Mouse (Mus musculus): ENCODE results near the gene Ccdc146. TPM values are rescaled to one million over a fixed set of nuclear protein-coding genes. Genes with fewer than 3 reads are reported as not detected.
A peak's percentile ranks its signal among the peaks of the same experiment; 100 is the strongest.

Gene Ccdc146
- polyA plus RNA-seq, 1 experiment from 2014 or later = 0.36 TPM

- Histone ChIP-seq H3K27me3 (ENCODE audit: control insufficient read depth, insufficient read depth, low read length) (no peaks in the 10 kb centered on the region), H3K4me2 (ENCODE audit: low read depth, low read length, severe bottlenecking) (no peak overlapping the region), H3K4me1 (replicated peaks; ENCODE audit: control insufficient read depth, insufficient read depth, low read length) (no peaks in the 10 kb centered on the region), H3K4me3 (ENCODE audit: low read depth, low read length) (no peak overlapping the region), H3K9ac (ENCODE audit: low read length) (no peak overlapping the region), H3K27ac (ENCODE audit: low read depth, low read length) (no peak overlapping the region), H3K9me3 (ENCODE audit: control insufficient read depth, low read length) (no peaks in the 10 kb centered on the region), H3K36me3 (ENCODE audit: control insufficient read depth, insufficient read depth, low read length) (no peaks in the 10 kb centered on the region)
- ATAC-seq (replicated peaks; ENCODE audit: low FRiP score) (0 out of 2 replicates have a peak, but pooled peaks have one; percentile 18), DNase-seq (ENCODE audit: low spot score) (no peak)
- 50% methylated on average over 14 of the region's 14 CpGs for WGBS
Measured at GRCm38 (mm10) chr5:21383392-21384251, 40.9 kb downstream of the Ccdc146 start.

GRCm38 (mm10) chr5:21382678-21383077 lies 41.8 kb downstream of the Ccdc146 start:
- ATAC-seq (replicated peaks; ENCODE audit: low FRiP score) = no peak
- Histone ChIP-seq H3K27ac (ENCODE audit: low read depth, low read length) (no peak overlapping the region), H3K4me1 (replicated peaks; ENCODE audit: control insufficient read depth, insufficient read depth, low read length) (no peaks in the 10 kb centered on the region), H3K27me3 (ENCODE audit: control insufficient read depth, insufficient read depth, low read length) (no peaks in the 10 kb centered on the region), H3K9me3 (ENCODE audit: control insufficient read depth, low read length) (no peaks in the 10 kb centered on the region), H3K9ac (ENCODE audit: low read length) (no peak overlapping the region), H3K4me3 (ENCODE audit: low read depth, low read length) (no peak overlapping the region), H3K36me3 (ENCODE audit: control insufficient read depth, insufficient read depth, low read length) (no peaks in the 10 kb centered on the region), H3K4me2 (ENCODE audit: low read depth, low read length, severe bottlenecking) (no peak overlapping the region)
- DNase-seq (ENCODE audit: low spot score) = no peak
- WGBS = 77% methylated on average over 6 of the region's 6 CpGs

- WGBS = 79% methylated on average over 6 of the region's 6 CpGs
- Histone ChIP-seq H3K4me3 (ENCODE audit: low read depth, low read length) (no peak overlapping the region), H3K4me2 (ENCODE audit: low read depth, low read length, severe bottlenecking) (no peak overlapping the region), H3K9ac (ENCODE audit: low read length) (no peak overlapping the region), H3K4me1 (replicated peaks; ENCODE audit: control insufficient read depth, insufficient read depth, low read length) (no peaks in the 10 kb centered on the region), H3K27ac (ENCODE audit: low read depth, low read length) (no peak overlapping the region), H3K9me3 (ENCODE audit: control insufficient read depth, low read length) (no peaks in the 10 kb centered on the region), H3K27me3 (ENCODE audit: control insufficient read depth, insufficient read depth, low read length) (no peaks in the 10 kb centered on the region), H3K36me3 (ENCODE audit: control insufficient read depth, insufficient read depth, low read length) (no peaks in the 10 kb centered on the region)
- DNase-seq (ENCODE audit: low spot score) (no peak), ATAC-seq (replicated peaks; ENCODE audit: low FRiP score) (no peak)
Measured at GRCm38 (mm10) chr5:21381986-21382385, 42.5 kb downstream of the Ccdc146 start.

- ATAC-seq (replicated peaks; ENCODE audit: low FRiP score) = no peak
- Histone ChIP-seq H3K4me1 (replicated peaks; ENCODE audit: control insufficient read depth, insufficient read depth, low read length) (no peaks in the 10 kb centered on the region), H3K4me2 (ENCODE audit: low read depth, low read length, severe bottlenecking) (no peak overlapping the region), H3K4me3 (ENCODE audit: low read depth, low read length) (no peak overlapping the region), H3K9ac (ENCODE audit: low read length) (no peak overlapping the region), H3K9me3 (ENCODE audit: control insufficient read depth, low read length) (no peaks in the 10 kb centered on the region), H3K36me3 (ENCODE audit: control insufficient read depth, insufficient read depth, low read length) (no peaks in the 10 kb centered on the region), H3K27me3 (ENCODE audit: control insufficient read depth, insufficient read depth, low read length) (no peaks in the 10 kb centered on the region), H3K27ac (ENCODE audit: low read depth, low read length) (no peak overlapping the region)
- no peak for DNase-seq (ENCODE audit: low spot score)
- WGBS = 73% methylated on average over 2 of the region's 2 CpGs
Measured at GRCm38 (mm10) chr5:21378397-21378796, 46.1 kb downstream of the Ccdc146 start.

GRCm38 (mm10) chr5:21376935-21377334 lies 47.5 kb downstream of the Ccdc146 start:
- H3K27ac ChIP-seq (ENCODE audit: low read depth, low read length) = no peak overlapping the region
- ATAC-seq (replicated peaks; ENCODE audit: low FRiP score) = no peak
- H3K9me3 ChIP-seq (ENCODE audit: control insufficient read depth, low read length) = no peaks in the 10 kb centered on the region
- no peaks in the 10 kb centered on the region for H3K27me3 ChIP-seq (ENCODE audit: control insufficient read depth, insufficient read depth, low read length)
- no peak overlapping the region for H3K4me2 ChIP-seq (ENCODE audit: low read depth, low read length, severe bottlenecking)
- WGBS = 76% methylated on average over 4 of the region's 4 CpGs
- H3K36me3 ChIP-seq (ENCODE audit: control insufficient read depth, insufficient read depth, low read length) = no peaks in the 10 kb centered on the region
- H3K9ac ChIP-seq (ENCODE audit: low read length) = no peak overlapping the region
- H3K4me3 ChIP-seq (ENCODE audit: low read depth, low read length) = no peak overlapping the region
- no peaks in the 10 kb centered on the region for H3K4me1 ChIP-seq (replicated peaks; ENCODE audit: control insufficient read depth, insufficient read depth, low read length)
- no peak for DNase-seq (ENCODE audit: low spot score)

GRCm38 (mm10) chr5:21373180-21373518 lies 51.3 kb downstream of the Ccdc146 start:
- H3K36me3 ChIP-seq (ENCODE audit: control insufficient read depth, insufficient read depth, low read length) = no peaks in the 10 kb centered on the region
- peak overlapping the region; percentile 69; the same call in 1 of the 2 replicates for H3K9ac ChIP-seq (ENCODE audit: low read length)
- H3K27me3 ChIP-seq (ENCODE audit: control insufficient read depth, insufficient read depth, low read length) = no peaks in the 10 kb centered on the region
- ATAC-seq (replicated peaks; ENCODE audit: low FRiP score) (no peak), DNase-seq (ENCODE audit: low spot score) (no peak)
- H3K4me2 ChIP-seq (ENCODE audit: low read depth, low read length, severe bottlenecking) = peak overlapping the region; percentile 85
- WGBS = 71% methylated on average over 7 of the region's 7 CpGs
- H3K4me3 ChIP-seq (ENCODE audit: low read depth, low read length) = peak overlapping the region; percentile 40; the same call in 1 of the 2 replicates
- H3K27ac ChIP-seq (ENCODE audit: low read depth, low read length) = no peak overlapping the region
- H3K9me3 ChIP-seq (ENCODE audit: control insufficient read depth, low read length) = no peaks in the 10 kb centered on the region
- no peaks in the 10 kb centered on the region for H3K4me1 ChIP-seq (replicated peaks; ENCODE audit: control insufficient read depth, insufficient read depth, low read length)

GRCm38 (mm10) chr5:21372493-21373179 lies 51.8 kb downstream of the Ccdc146 start, which contains the start of gene Fgl2:
Gene Fgl2 (plus strand): TSS chr5:21372642.
- Histone ChIP-seq H3K36me3 (ENCODE audit: control insufficient read depth, insufficient read depth, low read length) (no peaks in the 10 kb centered on the region), H3K27ac (ENCODE audit: low read depth, low read length) (no peak within 1 kb of the TSS), H3K4me1 (replicated peaks; ENCODE audit: control insufficient read depth, insufficient read depth, low read length) (0 out of 2 replicates have a peak, but pooled peaks cover under 1% of the 10 kb centered on the region), H3K4me3 (ENCODE audit: low read depth, low read length) (peak within 1 kb of the TSS; percentile 40), H3K9ac (ENCODE audit: low read length) (peak within 1 kb of the TSS; percentile 69), H3K4me2 (ENCODE audit: low read depth, low read length, severe bottlenecking) (peak within 1 kb of the TSS; percentile 85), H3K27me3 (ENCODE audit: control insufficient read depth, insufficient read depth, low read length) (no peaks in the 10 kb centered on the region), H3K9me3 (ENCODE audit: control insufficient read depth, low read length) (no peaks in the 10 kb centered on the region)
- DNase-seq (ENCODE audit: low spot score) (peak; percentile 82), ATAC-seq (replicated peaks; ENCODE audit: low FRiP score) (peak; percentile 92)
- 4% methylated on average over 31 of the region's 31 CpGs for WGBS

GRCm38 (mm10) chr5:21371920-21372319 lies 52.6 kb downstream of the Ccdc146 start:
- Histone ChIP-seq H3K27ac (ENCODE audit: low read depth, low read length) (no peak overlapping the region), H3K4me3 (ENCODE audit: low read depth, low read length) (no peak overlapping the region; the same call in 1 of the 2 replicates), H3K9me3 (ENCODE audit: control insufficient read depth, low read length) (no peaks in the 10 kb centered on the region), H3K36me3 (ENCODE audit: control insufficient read depth, insufficient read depth, low read length) (no peaks in the 10 kb centered on the region), H3K4me1 (replicated peaks; ENCODE audit: control insufficient read depth, insufficient read depth, low read length) (0 out of 2 replicates have a peak, but pooled peaks cover 3% of the 10 kb centered on the region), H3K9ac (ENCODE audit: low read length) (no peak overlapping the region; the same call in 1 of the 2 replicates), H3K4me2 (ENCODE audit: low read depth, low read length, severe bottlenecking) (peak overlapping the region; percentile 85; the same call in 1 of the 2 replicates), H3K27me3 (ENCODE audit: control insufficient read depth, insufficient read depth, low read length) (no peaks in the 10 kb centered on the region)
- DNase-seq (ENCODE audit: low spot score) (no peak), ATAC-seq (replicated peaks; ENCODE audit: low FRiP score) (no peak)
- WGBS = 36% methylated on average over 5 of the region's 5 CpGs
